Mouse (Mus musculus) kidney, embryonic 14.5 days (tissue): Measurements from ENCODE around the gene Gm9837. TPM values are rescaled to one million over a fixed set of nuclear protein-coding genes. Genes with fewer than 3 reads are reported as not detected.

Experiments used
- ATAC-seq: fragments of 200-750 bp; cut with Nextera tagmentation; 2 replicates; pipeline ENCODE4 v1.8.0; 2017; ENCODE audit warnings: moderate number of reproducible peaks, mild to moderate bottlenecking, moderate TSS enrichment, moderate library complexity; ENCODE audit not compliant: low FRiP score, low TSS enrichment
- H3K27ac ChIP-seq: fragments of 300-500 bp; sonication (generic); 2 replicates; pipeline ENCODE4 v1.5.1; 2014; ENCODE audit warnings: low read depth, mild to moderate bottlenecking, low read length, moderate library complexity, mixed read lengths
- H3K27me3 ChIP-seq: fragments of 300-500 bp; sonication (generic); 2 replicates; pipeline ENCODE4 v1.6.1; 2014; ENCODE audit warnings: mild to moderate bottlenecking, low read length; ENCODE audit not compliant: control insufficient read depth, insufficient read depth
- H3K36me3 ChIP-seq: fragments of 300-500 bp; sonication (generic); 2 replicates; pipeline ENCODE4 v1.6.1; 2014; ENCODE audit warnings: low read length, mixed read lengths; ENCODE audit not compliant: control insufficient read depth, insufficient read depth
- H3K4me1 ChIP-seq: fragments of 300-500 bp; sonication (generic); 2 replicates; pipeline ENCODE4 v1.6.1; 2014; ENCODE audit warnings: low read length, mixed read lengths; ENCODE audit not compliant: control insufficient read depth, insufficient read depth
- H3K4me2 ChIP-seq: fragments of 300-500 bp; sonication (generic); replicated peaks from 2 replicates; pipeline ENCODE4 v1.6.1; 2014; ENCODE audit warnings: low read depth, mild to moderate bottlenecking, low read length
- H3K4me3 ChIP-seq: fragments of 300-500 bp; sonication (generic); 2 replicates; pipeline ENCODE4 v1.5.1; 2014; ENCODE audit warnings: mild to moderate bottlenecking, low read length
- H3K9ac ChIP-seq: fragments of 300-500 bp; sonication (generic); 2 replicates; pipeline ENCODE4 v1.6.1; 2014; ENCODE audit warnings: low read depth, mild to moderate bottlenecking, low read length, moderate library complexity
- H3K9me3 ChIP-seq: fragments of 300-500 bp; sonication (generic); 2 replicates; pipeline ENCODE4 v1.6.1; 2016; ENCODE audit warnings: low read length; ENCODE audit not compliant: control insufficient read depth
- WGBS: fragments of 180-500 bp; shearing (Covaris S2); extraction: QIAGEN DNeasy Blood & Tissue Kit; methylation state at CpG from one replicate; pipeline ENCODE4 v1.1.7; 2014; 5-methylcytosine and 5-hydroxymethylcytosine counted together
- polyA plus RNA-seq: library from polyadenylated mRNA; unstranded; fragments of >200 nt; fragmentation: Nextera tagmentation; extraction: Ambion mirVana; gene quantifications from 2 replicates; pipeline ENCODE4 v1.2.1, GENCODE M21; 2014

Gm9837 gene
- polyA plus RNA-seq, 1 experiment from 2014 or later, result not detected

- Histone ChIP-seq H3K4me1 (0 out of 2 replicates have a peak, but pooled peaks cover 13% of the 10 kb centered on the region), H3K4me3 (peak overlapping the region; percentile 46), H3K27ac (no peak overlapping the region), H3K9ac (peak overlapping the region; percentile 50; the same call in 1 of the 2 replicates), H3K9me3 (no peaks in the 10 kb centered on the region), H3K4me2 (peak overlapping the region; percentile 91), H3K27me3 (peaks cover 60% of the 10 kb centered on the region), H3K36me3 (no peaks in the 10 kb centered on the region)
- WGBS, result 7% methylated on average over 55 of the region's 55 CpGs
- no peak for ATAC-seq
Observed at GRCm38 (mm10) chr11:53463551-53464424, 6.5 kb downstream of the Gm9837 start.

GRCm38 (mm10) chr11:53461727-53462126 is 8.6 kb downstream of the Gm9837 start:
- H3K4me3 ChIP-seq, result no peak overlapping the region
- no peaks in the 10 kb centered on the region for H3K9me3 ChIP-seq
- 23% methylated on average over 5 of the region's 5 CpGs for WGBS
- peak; percentile 32; the same call in 1 of the 2 replicates for ATAC-seq
- H3K4me1 ChIP-seq, result 0 out of 2 replicates have a peak, but pooled peaks cover 13% of the 10 kb centered on the region
- H3K27ac ChIP-seq, result no peak overlapping the region
- no peaks in the 10 kb centered on the region for H3K36me3 ChIP-seq
- H3K9ac ChIP-seq, result no peak overlapping the region
- no peak overlapping the region for H3K4me2 ChIP-seq
- H3K27me3 ChIP-seq, result peaks cover 58% of the 10 kb centered on the region

- Histone ChIP-seq H3K27me3 (peaks cover 46% of the 10 kb centered on the region), H3K9ac (no peak overlapping the region), H3K4me2 (no peak overlapping the region), H3K27ac (no peak overlapping the region), H3K4me1 (0 out of 2 replicates have a peak, but pooled peaks cover 13% of the 10 kb centered on the region), H3K36me3 (no peaks in the 10 kb centered on the region), H3K9me3 (no peaks in the 10 kb centered on the region), H3K4me3 (no peak overlapping the region)
- no peak for ATAC-seq
- 87% methylated on average over 3 of the region's 3 CpGs for WGBS
Observed at GRCm38 (mm10) chr11:53460192-53460591, 10.1 kb downstream of the Gm9837 start.

- WGBS, result 69% methylated on average over 3 of the region's 3 CpGs
- no peak overlapping the region for H3K27ac ChIP-seq
- H3K27me3 ChIP-seq, result peaks cover 34% of the 10 kb centered on the region
- no peak overlapping the region for H3K4me3 ChIP-seq
- ATAC-seq, result no peak
- no peaks in the 10 kb centered on the region for H3K36me3 ChIP-seq
- no peaks in the 10 kb centered on the region for H3K9me3 ChIP-seq
- no peak overlapping the region for H3K9ac ChIP-seq
- 0 out of 2 replicates have a peak, but pooled peaks cover 13% of the 10 kb centered on the region for H3K4me1 ChIP-seq
- no peak overlapping the region for H3K4me2 ChIP-seq
Observed at GRCm38 (mm10) chr11:53458996-53459395, 11.3 kb downstream of the Gm9837 start.

- 3% methylated on average over 29 of the region's 29 CpGs for WGBS
- Histone ChIP-seq H3K4me2 (peak overlapping the region; percentile 85), H3K36me3 (no peaks in the 10 kb centered on the region), H3K9me3 (no peaks in the 10 kb centered on the region), H3K4me3 (peak overlapping the region; percentile 54), H3K27ac (no peak overlapping the region), H3K27me3 (peaks cover 18% of the 10 kb centered on the region), H3K9ac (peak overlapping the region; percentile 57), H3K4me1 (0 out of 2 replicates have a peak, but pooled peaks cover 9% of the 10 kb centered on the region)
- ATAC-seq, result peak; percentile 26; the same call in 1 of the 2 replicates
Observed at GRCm38 (mm10) chr11:53457372-53457954, 12.8 kb downstream of the Gm9837 start.

DNA sequence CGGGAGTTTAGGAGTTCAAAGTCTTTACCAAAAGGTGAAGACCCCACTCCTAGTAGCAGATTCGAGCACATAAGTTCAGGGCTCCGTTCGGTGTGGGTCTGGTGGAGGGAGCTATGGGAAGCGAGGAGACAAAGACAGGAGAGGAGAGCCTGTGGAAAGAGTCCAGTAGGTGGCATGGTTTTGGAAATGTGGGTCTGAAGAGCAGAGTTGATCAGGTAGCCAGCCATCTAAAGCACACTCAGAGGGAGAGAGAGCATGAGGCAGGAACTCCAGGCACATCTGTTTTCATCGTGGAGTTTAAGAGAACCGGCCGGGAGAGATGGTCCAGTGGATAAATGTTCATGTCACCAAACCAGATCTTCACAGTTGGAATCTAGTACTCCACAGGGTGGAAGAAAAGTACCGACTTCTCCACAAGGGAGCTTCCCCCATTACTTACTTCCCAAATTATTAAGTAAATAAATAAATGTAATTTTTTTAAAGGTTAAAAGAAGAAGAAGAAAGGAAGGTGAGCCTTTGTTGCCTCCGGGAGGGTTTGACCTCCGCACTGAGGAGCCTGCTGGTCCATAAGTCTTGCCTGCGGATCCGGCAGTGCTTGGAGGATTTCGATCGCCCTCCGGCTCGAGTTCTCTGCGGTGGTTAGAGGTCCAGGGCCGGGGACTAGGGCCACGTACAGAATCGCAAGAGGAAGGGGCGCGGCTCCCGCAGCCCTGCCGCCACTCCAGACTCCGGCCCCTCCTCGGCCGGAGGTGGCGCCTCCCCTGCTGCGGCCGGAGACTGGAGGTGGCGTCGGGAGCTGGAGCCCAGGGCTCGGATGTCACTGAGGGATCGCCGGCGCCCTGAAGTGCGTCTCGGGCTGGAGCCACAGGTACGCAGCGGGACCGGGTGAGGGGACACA is 13.6 kb downstream of the Gm9837 start, which contains the start of the genes Gm10447 and Shroom1:
Gm10447 (minus strand) TSS at position 637 of the 898 bp plus-strand sequence.
Shroom1 (plus strand) TSS at position 732 of the 898 bp plus-strand sequence.
- peak; percentile 89 for ATAC-seq
- H3K4me1 ChIP-seq, result 0 out of 2 replicates have a peak, but pooled peaks cover 4% of the 10 kb centered on the region
- H3K4me2 ChIP-seq, result peak within 1 kb of the TSS; percentile 85
- no peaks in the 10 kb centered on the region for H3K9me3 ChIP-seq
- 2% methylated on average over 42 of the region's 42 CpGs for WGBS
- H3K36me3 ChIP-seq, result no peaks in the 10 kb centered on the region
- peak within 1 kb of the TSS; percentile 54 for H3K4me3 ChIP-seq
- peak within 1 kb of the TSS; percentile 57 for H3K9ac ChIP-seq
- H3K27ac ChIP-seq, result no peak within 1 kb of the TSS
- H3K27me3 ChIP-seq, result peaks cover 11% of the 10 kb centered on the region; the same call in 1 of the 2 replicates

DNA sequence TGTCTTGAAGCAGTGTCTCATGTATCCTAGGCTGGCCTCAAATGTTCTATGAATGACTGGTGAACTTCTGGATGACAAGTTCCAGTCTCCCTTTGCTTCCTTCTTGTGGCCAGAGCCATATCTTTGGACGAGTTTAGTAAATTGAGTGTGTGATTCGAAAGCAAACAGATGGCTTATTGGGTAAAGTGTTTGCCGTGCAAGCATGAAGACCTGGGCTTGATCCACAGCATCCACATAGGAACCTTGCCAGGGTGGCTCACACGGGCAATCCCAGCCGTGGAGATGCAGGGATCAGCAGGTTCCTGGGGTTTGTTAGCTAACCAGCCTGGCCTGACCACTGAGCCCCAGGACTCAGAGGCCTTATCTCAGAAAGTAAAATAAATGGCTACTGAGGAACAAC is 17.2 kb downstream of the Gm9837 start:
- H3K4me3 ChIP-seq, result no peak overlapping the region
- H3K27ac ChIP-seq, result no peak overlapping the region
- no peaks in the 10 kb centered on the region for H3K4me1 ChIP-seq
- H3K9ac ChIP-seq, result no peak overlapping the region
- no peak overlapping the region for H3K4me2 ChIP-seq
- no peaks in the 10 kb centered on the region for H3K9me3 ChIP-seq
- WGBS, result 91% methylated on average over 5 of the region's 5 CpGs
- no peaks in the 10 kb centered on the region for H3K36me3 ChIP-seq
- ATAC-seq, result no peak
- H3K27me3 ChIP-seq, result peaks cover 6% of the 10 kb centered on the region; the same call in 1 of the 2 replicates

DNA sequence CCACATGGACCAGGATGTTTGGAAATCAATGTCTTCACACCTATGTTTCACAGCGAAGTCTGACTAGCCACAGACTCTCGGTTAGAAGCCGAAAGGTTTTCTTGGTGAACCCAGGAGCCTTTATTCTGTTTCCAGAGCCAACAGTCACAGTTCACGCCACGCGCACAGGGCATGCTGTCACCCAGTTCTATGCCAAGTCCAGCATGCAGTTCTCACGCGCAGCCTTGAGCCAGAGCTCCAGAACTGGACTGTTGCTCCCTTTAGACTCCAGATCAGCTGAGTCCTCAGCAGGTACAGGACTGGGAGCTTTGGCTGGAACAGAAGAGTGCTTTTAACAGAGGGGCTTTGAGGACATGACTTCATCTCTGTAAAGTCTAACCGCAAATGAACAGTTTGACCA is 17.9 kb downstream of the Gm9837 start:
- no peak overlapping the region for H3K4me3 ChIP-seq
- no peaks in the 10 kb centered on the region for H3K36me3 ChIP-seq
- WGBS, result 94% methylated on average over 9 of the region's 9 CpGs
- no peaks in the 10 kb centered on the region for H3K4me1 ChIP-seq
- H3K27ac ChIP-seq, result no peak overlapping the region
- no peak overlapping the region for H3K4me2 ChIP-seq
- ATAC-seq, result no peak
- H3K9ac ChIP-seq, result no peak overlapping the region
- H3K9me3 ChIP-seq, result no peaks in the 10 kb centered on the region
- peaks cover 2% of the 10 kb centered on the region; the same call in 1 of the 2 replicates for H3K27me3 ChIP-seq
